8 mouse cellular contexts compared by ENCODE assay signal in genomic region chr5:111262574-111263239, GRCm38 (mm10).
A peak's percentile ranks its signal among the peaks of the same experiment; 100 is the strongest.
DNase-seq lines count a peak whose midpoint lies in the region; ATAC-seq lines count a peak whose summit lies in the region.

No protein-coding gene starts in this region.

- H3K9me3 ChIP-seq in embryonic facial prominence, embryonic 13.5 days = peaks cover 6% of the 10 kb centered on the region; the same call in 1 of the 2 replicates
- H3K9me3 ChIP-seq in midbrain, embryonic 14.5 days (ENCODE audit: control insufficient read depth, low read length) = no peaks in the 10 kb centered on the region

- H3K36me3 ChIP-seq in embryonic facial prominence, embryonic 13.5 days = peaks cover 39% of the 10 kb centered on the region
- H3K36me3 ChIP-seq in midbrain, embryonic 14.5 days (ENCODE audit: control insufficient read depth, insufficient read depth, low read length) = peaks cover 17% of the 10 kb centered on the region

- H3K27ac ChIP-seq in embryonic facial prominence, embryonic 13.5 days = peak overlapping the region; percentile 73
- H3K27ac ChIP-seq in midbrain, embryonic 14.5 days (replicated peaks; ENCODE audit: low read depth, low read length) = peak overlapping the region; percentile 80

- H3K27me3 ChIP-seq in embryonic facial prominence, embryonic 13.5 days = no peaks in the 10 kb centered on the region
- H3K27me3 ChIP-seq in midbrain, embryonic 14.5 days (ENCODE audit: control insufficient read depth, insufficient read depth, low read length) = no peaks in the 10 kb centered on the region

- no peak overlapping the region for H3K4me3 ChIP-seq in embryonic facial prominence, embryonic 13.5 days
- H3K4me3 ChIP-seq in midbrain, embryonic 14.5 days (replicated peaks; ENCODE audit: low read depth, low read length) = no peak overlapping the region

- 0 out of 2 replicates have a peak overlapping the region, but pooled peaks have one; percentile 11 for H3K9ac ChIP-seq in embryonic facial prominence, embryonic 13.5 days
- peak overlapping the region; percentile 22 for H3K9ac ChIP-seq in midbrain, embryonic 14.5 days (replicated peaks; ENCODE audit: low read length)

- no peak for ATAC-seq in embryonic facial prominence, embryonic 13.5 days (ENCODE audit: insufficient number of reproducible peaks, insufficient read depth, low FRiP score, low TSS enrichment, low read depth)
- ATAC-seq in hematopoietic stem cell, adult 5-6 weeks (replicated peaks in 1 of 2; ENCODE audit: insufficient read depth in 1 of 2, low FRiP score in 2 of 2, low TSS enrichment in 1 of 2, low read depth in 1 of 2, poor library complexity in 2 of 2, severe bottlenecking in 2 of 2) = peak; percentile 47; a peak in 3 of 4 replicates
- peak; percentile 62; the same call in 1 of the 2 replicates for ATAC-seq in midbrain, embryonic 14.5 days (ENCODE audit: low FRiP score, low TSS enrichment)

- WGBS in embryonic facial prominence, embryonic 13.5 days = 15% methylated on average over 11 of the region's 11 CpGs
- WGBS in midbrain, embryonic 14.5 days = 15% methylated on average over 11 of the region's 11 CpGs

- peak overlapping the region; percentile 12; the same call in 1 of the 2 replicates for H3K4me2 ChIP-seq in embryonic facial prominence, embryonic 13.5 days
- H3K4me2 ChIP-seq in midbrain, embryonic 14.5 days (ENCODE audit: low read length) = no peak overlapping the region; the same call in 1 of the 2 replicates

- DNase-seq in brain, adult 2 months (ENCODE audit: low read depth, low spot score) = peak; percentile 76
- peak; percentile 63 to 76 for DNase-seq in kidney, postnatal 4 days
- peak; percentile 74 for DNase-seq in midbrain, embryonic 14.5 days
- no peak for DNase-seq in frontal cortex, postnatal 10 days (ENCODE audit: low spot score in 2 of 2)
- no peak for DNase-seq in layer of hippocampus, adult 9-11 months
- no peak for DNase-seq in spleen, adult 12 weeks (ENCODE audit: low spot score)

- peaks cover 26% of the 10 kb centered on the region for H3K4me1 ChIP-seq in embryonic facial prominence, embryonic 13.5 days
- H3K4me1 ChIP-seq in midbrain, embryonic 14.5 days (ENCODE audit: control insufficient read depth, insufficient read depth, low read length) = peaks cover 21% of the 10 kb centered on the region

Comparison
In these comparisons a context has a peak if more than half of its experiments do, and no peak if none do; other contexts are left out.
1. DNase-seq: peak in brain, adult 2 months (single experiment), kidney, postnatal 4 days (2 of 2) and midbrain, embryonic 14.5 days (single experiment); none in frontal cortex, postnatal 10 days (0 of 2), layer of hippocampus, adult 9-11 months (single experiment) and spleen, adult 12 weeks (single experiment).